Mouse (Mus musculus): ENCODE measurements around the gene Cyp2j6. TPM values are rescaled to one million over a fixed set of nuclear protein-coding genes. Genes with fewer than 3 reads are reported as not detected.

The Cyp2j6 gene
- total and polyA plus RNA-seq, 3 experiments: not detected

DNA sequence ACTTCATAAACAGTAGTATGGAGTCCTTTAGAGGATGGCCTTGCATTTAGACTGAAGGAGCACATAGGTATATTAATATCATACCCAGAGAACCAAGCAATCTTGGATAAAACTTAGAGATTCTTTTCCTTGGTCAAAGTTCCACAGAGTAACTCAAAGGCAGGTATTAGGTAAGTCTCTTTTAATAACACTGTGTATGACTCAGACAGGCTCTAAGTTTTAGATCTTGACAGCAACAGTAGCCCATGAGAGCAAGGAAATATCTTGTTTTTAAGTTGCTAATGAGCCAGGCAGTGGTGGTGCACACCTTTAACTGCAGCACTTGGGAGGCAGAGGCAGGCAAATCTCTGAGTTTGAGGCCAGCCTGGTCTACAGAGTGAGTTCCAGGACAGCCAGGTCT, 12.3 kb upstream of the Cyp2j6 start:
- H3K27ac ChIP-seq (ENCODE audit: control insufficient read depth, low read depth, low read length): no peak overlapping the region
- H3K27me3 ChIP-seq (ENCODE audit: control insufficient read depth in 1 of 2, insufficient read depth in 2 of 2, low read length in 2 of 2): no peaks in the 10 kb centered on the region
- H3K4me3 ChIP-seq (ENCODE audit: control insufficient read depth in 1 of 2, insufficient read depth in 1 of 2, low read depth in 2 of 2, low read length in 2 of 2): no peak overlapping the region
- no peaks in the 10 kb centered on the region for H3K36me3 ChIP-seq (ENCODE audit: control insufficient read depth in 1 of 2, insufficient read depth in 2 of 2, low read length in 2 of 2)
- no peak for DNase-seq (ENCODE audit: low read depth, low spot score)
- no peak overlapping the region for H3K9ac ChIP-seq (ENCODE audit: control insufficient read depth, low read depth, low read length, poor library complexity, severe bottlenecking)
- H3K9me3 ChIP-seq (replicated peaks; ENCODE audit: insufficient read depth, low read length): no peaks in the 10 kb centered on the region
- H3K79me2 ChIP-seq (ENCODE audit: control insufficient read depth, insufficient read depth, low read length, poor library complexity): no peaks in the 10 kb centered on the region
- TF ChIP-seq HCFC1 (IDR thresholded peaks at IDR 0.05; ENCODE audit: low read depth, low read length) (no peak), MAZ (IDR thresholded peaks at IDR 0.05; ENCODE audit: low read depth, low read length) (no peak), CHD2 (IDR thresholded peaks at IDR 0.05; ENCODE audit: low read length) (no peak), ZMIZ1 (IDR thresholded peaks at IDR 0.05; ENCODE audit: low read depth, low read length) (no peak), TAL1 (IDR thresholded peaks at IDR 0.05; ENCODE audit: low read length) (no peak), EP300 (IDR thresholded peaks at IDR 0.05; ENCODE audit: low read depth in 1 of 2, low read length in 2 of 2) (no peak), GATA1 (IDR thresholded peaks at IDR 0.05; ENCODE audit: low read depth, low read length) (no peak), CTCF (IDR thresholded peaks at IDR 0.05 in 2 of 3, conservative IDR thresholded peaks at IDR 0.05 in 1 of 3; ENCODE audit: control insufficient read depth in 1 of 3, insufficient read depth in 1 of 3, low read depth in 2 of 3, low read length in 3 of 3, poor library complexity in 1 of 3, severe bottlenecking in 1 of 3) (no peak), MYB (IDR thresholded peaks at IDR 0.05; ENCODE audit: low read depth, low read length) (no peak), MAX (IDR thresholded peaks at IDR 0.05; ENCODE audit: low read length) (no peak), POLR2AphosphoS2 (IDR thresholded peaks at IDR 0.05; ENCODE audit: low read length) (no peak), GABPA (IDR thresholded peaks at IDR 0.05; ENCODE audit: low read depth, low read length) (no peak), MYC (IDR thresholded peaks at IDR 0.05; ENCODE audit: low read depth, low read length) (no peak), UBTF (IDR thresholded peaks at IDR 0.05; ENCODE audit: borderline replicate concordance, insufficient read depth, low read depth, low read length) (no peak), USF1 (IDR thresholded peaks at IDR 0.05; ENCODE audit: low read depth, low read length) (no peak), E2F4 (IDR thresholded peaks at IDR 0.05; ENCODE audit: borderline replicate concordance, low read depth, low read length) (no peak), TCF12 (IDR thresholded peaks at IDR 0.05; ENCODE audit: low read depth, low read length) (no peak), JUND (IDR thresholded peaks at IDR 0.05; ENCODE audit: low read depth, low read length) (no peak)
- no peaks in the 10 kb centered on the region for H3K4me1 ChIP-seq (ENCODE audit: control insufficient read depth in 1 of 2, insufficient read depth in 2 of 2, low read length in 2 of 2)

DNA sequence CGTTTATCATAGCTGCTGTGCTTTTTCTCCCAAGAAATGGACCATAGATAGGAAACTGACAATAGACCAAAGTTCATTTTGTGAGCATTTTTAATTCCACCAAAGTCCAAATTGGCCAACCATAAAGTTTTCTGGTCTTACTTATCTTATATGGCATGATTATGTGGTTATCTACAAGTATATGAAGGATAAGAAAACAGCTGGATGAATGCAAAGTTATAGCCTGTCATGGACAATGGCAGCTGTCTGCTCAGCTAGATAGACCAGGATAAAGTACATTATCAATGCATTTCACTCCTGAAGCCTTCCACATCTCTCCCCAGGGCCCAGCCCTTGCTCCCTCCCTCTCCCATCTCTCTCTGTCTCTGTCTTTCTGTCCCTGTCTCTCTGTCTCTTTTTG, 7.0 kb upstream of the Cyp2j6 start:
- H3K4me1 ChIP-seq (ENCODE audit: control insufficient read depth in 1 of 2, insufficient read depth in 2 of 2, low read length in 2 of 2): no peaks in the 10 kb centered on the region
- H3K4me3 ChIP-seq (ENCODE audit: control insufficient read depth in 1 of 2, insufficient read depth in 1 of 2, low read depth in 2 of 2, low read length in 2 of 2): no peak overlapping the region
- no peak for TF ChIP-seq POLR2AphosphoS5 (IDR thresholded peaks at IDR 0.05; ENCODE audit: borderline replicate concordance, low read depth, low read length)
- no peak for TF ChIP-seq MAX (IDR thresholded peaks at IDR 0.05; ENCODE audit: low read length)
- TF ChIP-seq MAZ (IDR thresholded peaks at IDR 0.05; ENCODE audit: low read depth, low read length): no peak
- no peak for TF ChIP-seq USF1 (IDR thresholded peaks at IDR 0.05; ENCODE audit: low read depth, low read length)
- no peak for TF ChIP-seq NRF1 (IDR thresholded peaks at IDR 0.05; ENCODE audit: insufficient read depth, low read depth, low read length, poor library complexity, severe bottlenecking)
- TF ChIP-seq GATA1 (IDR thresholded peaks at IDR 0.05; ENCODE audit: low read depth, low read length): no peak
- no peak for TF ChIP-seq MXI1 (IDR thresholded peaks at IDR 0.05; ENCODE audit: low read depth, low read length)
- no peak for TF ChIP-seq TCF12 (IDR thresholded peaks at IDR 0.05; ENCODE audit: low read depth, low read length)
- TF ChIP-seq HCFC1 (IDR thresholded peaks at IDR 0.05; ENCODE audit: low read depth, low read length): no peak
- TF ChIP-seq SMC3 (IDR thresholded peaks at IDR 0.05; ENCODE audit: low read depth, low read length): no peak
- no peak for TF ChIP-seq POLR2AphosphoS2 (IDR thresholded peaks at IDR 0.05; ENCODE audit: low read length)
- no peak for TF ChIP-seq CHD1 (IDR thresholded peaks at IDR 0.05; ENCODE audit: low read depth, low read length)
- no peak for TF ChIP-seq NELFE (IDR thresholded peaks at IDR 0.05; ENCODE audit: low read depth, low read length)
- no peak for TF ChIP-seq MEF2A (IDR thresholded peaks at IDR 0.05; ENCODE audit: extremely low read depth, insufficient replicate concordance, low read depth, low read length, poor library complexity, severe bottlenecking)
- no peak for TF ChIP-seq RCOR1 (IDR thresholded peaks at IDR 0.05; ENCODE audit: low read depth, low read length)
- TF ChIP-seq EP300 (IDR thresholded peaks at IDR 0.05; ENCODE audit: low read depth in 1 of 2, low read length in 2 of 2): no peak
- TF ChIP-seq MYB (IDR thresholded peaks at IDR 0.05; ENCODE audit: low read depth, low read length): no peak
- TF ChIP-seq JUND (IDR thresholded peaks at IDR 0.05; ENCODE audit: low read depth, low read length): no peak
- H3K27ac ChIP-seq (ENCODE audit: control insufficient read depth, low read depth, low read length): no peak overlapping the region
- no peaks in the 10 kb centered on the region for H3K79me2 ChIP-seq (ENCODE audit: control insufficient read depth, insufficient read depth, low read length, poor library complexity)
- DNase-seq (ENCODE audit: low read depth, low spot score): no peak
- H3K36me3 ChIP-seq (ENCODE audit: control insufficient read depth in 1 of 2, insufficient read depth in 2 of 2, low read length in 2 of 2): no peaks in the 10 kb centered on the region
- no peaks in the 10 kb centered on the region for H3K27me3 ChIP-seq (ENCODE audit: control insufficient read depth in 1 of 2, insufficient read depth in 2 of 2, low read length in 2 of 2)
- H3K9ac ChIP-seq (ENCODE audit: control insufficient read depth, low read depth, low read length, poor library complexity, severe bottlenecking): no peak overlapping the region
- no peaks in the 10 kb centered on the region for H3K9me3 ChIP-seq (replicated peaks; ENCODE audit: insufficient read depth, low read length)

Measured in MEL (cell line).